Mouse (Mus musculus): Measurements from ENCODE around the gene Cd320. TPM values are rescaled to one million over a fixed set of nuclear protein-coding genes. Genes with fewer than 3 reads are reported as not detected.
"Not testable (repeated sequence)": the region's sequence is repeated elsewhere in the genome, so short reads cannot be mapped to it uniquely, and the experiment has no call there.

Gene Cd320
- total and polyA plus RNA-seq, 2 experiments = 7.1 to 13.0 TPM

DNA sequence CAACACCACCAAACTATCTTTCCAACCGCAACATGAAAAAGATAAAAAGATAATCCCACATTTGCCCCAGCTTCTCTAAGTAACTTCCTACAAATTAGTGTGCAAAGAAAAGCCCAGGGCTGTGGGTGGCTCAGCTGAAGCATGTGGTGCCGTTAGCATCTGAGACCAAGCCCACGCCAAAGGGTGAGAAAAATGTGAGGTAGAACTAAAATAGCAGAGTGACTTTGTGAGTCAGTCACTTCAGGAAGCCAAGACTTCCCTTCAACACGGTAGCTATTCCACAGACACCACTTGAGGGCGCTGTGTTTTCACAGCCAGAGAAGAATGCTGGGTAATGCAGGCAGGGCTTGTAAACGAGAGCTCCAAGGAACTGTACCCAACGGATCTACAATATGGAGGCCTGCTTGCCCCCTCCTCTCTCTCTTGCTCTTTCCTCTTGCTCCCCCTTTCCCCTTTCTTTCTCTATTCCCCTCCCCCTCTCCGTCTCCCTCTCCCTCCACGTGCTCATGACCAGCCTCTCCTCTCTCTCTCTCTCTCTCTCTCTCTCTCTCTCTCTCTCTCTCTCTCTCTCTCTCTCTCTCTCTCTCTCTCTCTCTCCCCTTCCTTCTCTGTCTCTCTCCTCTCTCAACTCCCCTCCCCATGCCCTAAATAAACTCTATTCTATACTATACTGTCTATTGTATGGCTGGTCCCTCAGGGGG is 22.6 kb downstream of the Cd320 start:
- Histone ChIP-seq H3K4me1 (ENCODE audit: control insufficient read depth, insufficient read depth, low read length) (no peaks in the 10 kb centered on the region), H3K27me3 (ENCODE audit: control insufficient read depth, insufficient read depth, low read length) (no peaks in the 10 kb centered on the region), H3K4me3 (ENCODE audit: insufficient read depth, low read depth, low read length) (no peak overlapping the region), H3K9ac (ENCODE audit: low read depth, low read length) (no peak overlapping the region), H3K79me2 (ENCODE audit: control insufficient read depth, insufficient read depth, low read length) (no peaks in the 10 kb centered on the region), H3K27ac (replicated peaks; ENCODE audit: insufficient read depth, low read depth, low read length) (no peak overlapping the region), H3K36me3 (ENCODE audit: control insufficient read depth, insufficient read depth, low read length) (no peaks in the 10 kb centered on the region)
- 30% methylated on average over 9 of the region's 9 CpGs for WGBS
- no peak for TF ChIP-seq POLR2A (IDR thresholded peaks at IDR 0.05; ENCODE audit: extremely low read depth, insufficient read depth, low read length)
- peak; percentile 60 for TF ChIP-seq CTCF (IDR thresholded peaks at IDR 0.05; ENCODE audit: low read depth, low read length)
- peak; percentile 55 for DNase-seq (ENCODE audit: extremely low read depth, low read depth, low spot score)

- not testable (repeated sequence) for DNase-seq (ENCODE audit: extremely low read depth, low read depth, low spot score); H3K9ac ChIP-seq (ENCODE audit: low read depth, low read length); H3K79me2 ChIP-seq (ENCODE audit: control insufficient read depth, insufficient read depth, low read length); H3K27me3 ChIP-seq (ENCODE audit: control insufficient read depth, insufficient read depth, low read length); H3K27ac ChIP-seq (replicated peaks; ENCODE audit: insufficient read depth, low read depth, low read length); H3K4me1 ChIP-seq (ENCODE audit: control insufficient read depth, insufficient read depth, low read length); H3K36me3 ChIP-seq (ENCODE audit: control insufficient read depth, insufficient read depth, low read length); H3K4me3 ChIP-seq (ENCODE audit: insufficient read depth, low read depth, low read length)
- 91% methylated on average over 5 of the region's 12 CpGs for WGBS
Observed at GRCm38 (mm10) chr17:33873537-33873936, 30.6 kb downstream of the Cd320 start, which contains the start of gene Gm7029. Gene Gm7029, plus strand, starts transcription at chr17:33873837.

DNA sequence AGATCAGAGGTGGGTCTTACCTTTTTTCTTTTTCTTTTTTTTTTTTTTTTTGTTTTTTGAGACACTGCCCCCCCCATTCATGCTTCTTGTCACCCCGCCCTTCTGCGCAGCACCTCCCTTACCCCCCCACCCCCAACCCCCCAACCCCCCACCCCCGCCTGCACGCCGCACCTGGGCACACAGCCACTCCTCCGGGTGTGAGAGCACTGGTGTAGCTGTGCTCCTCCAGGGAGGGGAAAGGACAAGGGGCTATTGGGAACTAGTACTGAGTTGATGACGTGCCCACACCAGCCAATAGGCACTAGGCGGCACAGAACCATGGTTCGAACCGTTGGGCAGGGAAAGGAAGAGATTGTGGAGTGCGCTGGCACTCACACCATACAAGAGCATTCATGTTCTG is 31.5 kb downstream of the Cd320 start:
- WGBS = 91% methylated on average over 11 of the region's 11 CpGs
- no peaks in the 10 kb centered on the region for H3K79me2 ChIP-seq (ENCODE audit: control insufficient read depth, insufficient read depth, low read length)
- no peak overlapping the region for H3K4me3 ChIP-seq (ENCODE audit: insufficient read depth, low read depth, low read length)
- TF ChIP-seq POLR2A (IDR thresholded peaks at IDR 0.05; ENCODE audit: extremely low read depth, insufficient read depth, low read length) (no peak), CTCF (IDR thresholded peaks at IDR 0.05; ENCODE audit: low read depth, low read length) (no peak)
- H3K27me3 ChIP-seq (ENCODE audit: control insufficient read depth, insufficient read depth, low read length) = no peaks in the 10 kb centered on the region
- no peak overlapping the region for H3K27ac ChIP-seq (replicated peaks; ENCODE audit: insufficient read depth, low read depth, low read length)
- H3K9ac ChIP-seq (ENCODE audit: low read depth, low read length) = no peak overlapping the region
- DNase-seq (ENCODE audit: extremely low read depth, low read depth, low spot score) = no peak
- H3K36me3 ChIP-seq (ENCODE audit: control insufficient read depth, insufficient read depth, low read length) = no peaks in the 10 kb centered on the region
- H3K4me1 ChIP-seq (ENCODE audit: control insufficient read depth, insufficient read depth, low read length) = no peaks in the 10 kb centered on the region

- H3K27ac ChIP-seq (replicated peaks; ENCODE audit: insufficient read depth, low read depth, low read length); H3K4me1 ChIP-seq (ENCODE audit: control insufficient read depth, insufficient read depth, low read length); H3K9ac ChIP-seq (ENCODE audit: low read depth, low read length); H3K79me2 ChIP-seq (ENCODE audit: control insufficient read depth, insufficient read depth, low read length); H3K36me3 ChIP-seq (ENCODE audit: control insufficient read depth, insufficient read depth, low read length); H3K4me3 ChIP-seq (ENCODE audit: insufficient read depth, low read depth, low read length); H3K27me3 ChIP-seq (ENCODE audit: control insufficient read depth, insufficient read depth, low read length): not testable (repeated sequence)
- WGBS = 76% methylated on average over 5 of the region's 5 CpGs
- DNase-seq (ENCODE audit: extremely low read depth, low read depth, low spot score) = peak; percentile 23
- TF ChIP-seq CTCF (IDR thresholded peaks at IDR 0.05; ENCODE audit: low read depth, low read length) = peak; percentile 39
Observed at GRCm38 (mm10) chr17:33875797-33876196, 32.9 kb downstream of the Cd320 start.

GRCm38 (mm10) chr17:33884320-33884719 is 41.4 kb downstream of the Cd320 start:
- not testable (repeated sequence) for H3K36me3 ChIP-seq (ENCODE audit: control insufficient read depth, insufficient read depth, low read length); H3K9ac ChIP-seq (ENCODE audit: low read depth, low read length)
- over 99% methylated on average over 10 of the region's 11 CpGs for WGBS

DNA sequence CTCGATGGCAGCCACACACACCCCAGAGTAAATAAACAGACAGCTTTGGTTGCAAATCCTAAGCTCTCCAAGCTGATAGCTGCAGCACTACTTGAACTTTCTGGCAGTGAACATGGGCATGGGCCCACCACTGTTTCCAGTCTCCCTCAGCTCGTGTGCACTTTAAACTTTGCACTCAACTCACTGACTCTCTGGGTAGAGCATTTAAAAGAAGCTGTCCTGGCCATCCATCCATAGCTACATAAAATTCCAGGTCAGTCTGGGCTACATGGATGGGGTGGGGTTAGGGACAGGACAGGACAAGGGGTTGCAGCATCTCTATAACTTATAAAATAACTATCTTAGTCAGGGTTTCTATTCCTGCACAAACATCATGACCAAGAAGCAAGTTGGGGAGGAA is 44.9 kb downstream of the Cd320 start:
- H3K4me1 ChIP-seq (ENCODE audit: control insufficient read depth, insufficient read depth, low read length); H3K27ac ChIP-seq (replicated peaks; ENCODE audit: insufficient read depth, low read depth, low read length); H3K27me3 ChIP-seq (ENCODE audit: control insufficient read depth, insufficient read depth, low read length); H3K9ac ChIP-seq (ENCODE audit: low read depth, low read length); H3K79me2 ChIP-seq (ENCODE audit: control insufficient read depth, insufficient read depth, low read length); DNase-seq (ENCODE audit: extremely low read depth, low read depth, low spot score); H3K36me3 ChIP-seq (ENCODE audit: control insufficient read depth, insufficient read depth, low read length); H3K4me3 ChIP-seq (ENCODE audit: insufficient read depth, low read depth, low read length): not testable (repeated sequence)
- WGBS = 25% methylated on average over 2 of the region's 2 CpGs

More at GRCm38 (mm10) chr17:33884320-33884719, 41.4 kb downstream of the Cd320 start:
- H3K27me3 ChIP-seq (ENCODE audit: control insufficient read depth, insufficient read depth, low read length); H3K4me3 ChIP-seq (ENCODE audit: insufficient read depth, low read depth, low read length); H3K4me1 ChIP-seq (ENCODE audit: control insufficient read depth, insufficient read depth, low read length); H3K79me2 ChIP-seq (ENCODE audit: control insufficient read depth, insufficient read depth, low read length); DNase-seq (ENCODE audit: extremely low read depth, low read depth, low spot score); H3K27ac ChIP-seq (replicated peaks; ENCODE audit: insufficient read depth, low read depth, low read length): not testable (repeated sequence)

DNA sequence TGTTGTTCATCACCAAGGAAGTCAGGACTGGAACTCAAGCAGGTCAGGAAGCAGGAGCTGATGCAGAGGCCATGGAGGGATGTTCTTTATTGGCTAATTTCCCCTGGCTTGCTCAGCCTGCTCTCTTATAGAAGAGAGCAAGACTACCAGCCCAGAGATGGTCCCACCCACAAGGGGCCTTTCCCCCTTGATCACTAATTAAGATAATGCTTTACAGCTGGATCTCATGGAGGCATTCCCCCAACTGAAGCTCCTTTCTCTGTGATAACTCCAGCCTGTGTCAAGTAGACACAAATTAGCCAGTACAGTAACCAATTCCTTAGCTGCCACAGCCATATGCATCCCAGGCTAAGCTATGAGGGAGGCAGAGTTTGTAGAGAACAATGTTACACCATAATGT is 45.3 kb downstream of the Cd320 start:
- not testable (repeated sequence) for H3K4me3 ChIP-seq (ENCODE audit: insufficient read depth, low read depth, low read length); H3K79me2 ChIP-seq (ENCODE audit: control insufficient read depth, insufficient read depth, low read length); DNase-seq (ENCODE audit: extremely low read depth, low read depth, low spot score); H3K4me1 ChIP-seq (ENCODE audit: control insufficient read depth, insufficient read depth, low read length); H3K27me3 ChIP-seq (ENCODE audit: control insufficient read depth, insufficient read depth, low read length); H3K36me3 ChIP-seq (ENCODE audit: control insufficient read depth, insufficient read depth, low read length); H3K27ac ChIP-seq (replicated peaks; ENCODE audit: insufficient read depth, low read depth, low read length); H3K9ac ChIP-seq (ENCODE audit: low read depth, low read length)

- WGBS = 2% methylated on average over 44 of the region's 44 CpGs
Observed at GRCm38 (mm10) chr17:33889941-33890532, 47.1 kb downstream of the Cd320 start.

More at GRCm38 (mm10) chr17:33889941-33890532, 47.1 kb downstream of the Cd320 start:
- Histone ChIP-seq H3K9ac (ENCODE audit: low read depth, low read length) (peak overlapping the region; percentile 71), H3K4me3 (ENCODE audit: insufficient read depth, low read depth, low read length) (peak overlapping the region; percentile 82)
- not testable (repeated sequence) for H3K4me1 ChIP-seq (ENCODE audit: control insufficient read depth, insufficient read depth, low read length); H3K36me3 ChIP-seq (ENCODE audit: control insufficient read depth, insufficient read depth, low read length); H3K79me2 ChIP-seq (ENCODE audit: control insufficient read depth, insufficient read depth, low read length); H3K27ac ChIP-seq (replicated peaks; ENCODE audit: insufficient read depth, low read depth, low read length); DNase-seq (ENCODE audit: extremely low read depth, low read depth, low spot score); H3K27me3 ChIP-seq (ENCODE audit: control insufficient read depth, insufficient read depth, low read length)
